Mouse (Mus musculus) cerebellum, adult 2 months (tissue): Measurements from ENCODE around the gene Ccnl1.

Experiments
- CTCF ChIP-seq: fragments of 200-500 bp; IDR thresholded peaks from 2 replicates; pipeline ENCODE4 v1.5.1; 2011; ENCODE audit warnings: low read depth, mild to moderate bottlenecking, control low read depth, low read length, moderate library complexity, borderline replicate concordance; ENCODE audit not compliant: insufficient read depth
- POLR2A ChIP-seq: fragments of 200-500 bp; IDR thresholded peaks from 2 replicates; pipeline ENCODE4 v1.6.1; 2011; ENCODE audit warnings: low read length, control low read depth, borderline replicate concordance; ENCODE audit not compliant: insufficient read depth

- no peak for TF ChIP-seq CTCF
- no peak for TF ChIP-seq POLR2A
Observed at GRCm38 (mm10) chr3:65976296-65976695, 18.2 kb upstream of the Ccnl1 start.
